Mouse (Mus musculus) lung, postnatal 0 days (tissue): ENCODE data around the gene Fzd5.

Source experiments
- CTCF ChIP-seq: IDR thresholded peaks from 2 replicates; pipeline ENCODE4 v1.5.1; 2016; ENCODE audit warnings: antibody characterized with exemption, mild to moderate bottlenecking
- EP300 ChIP-seq: IDR thresholded peaks from 2 replicates; pipeline ENCODE4 v1.6.1; 2016; ENCODE audit warnings: antibody characterized with exemption, mild to moderate bottlenecking, control low read depth

GRCm38 (mm10) chr1:64716589-64717304 is 20.8 kb downstream of the Fzd5 start:
- TF ChIP-seq CTCF: no peak
- TF ChIP-seq EP300: no peak
